In the genomic region with DNA sequence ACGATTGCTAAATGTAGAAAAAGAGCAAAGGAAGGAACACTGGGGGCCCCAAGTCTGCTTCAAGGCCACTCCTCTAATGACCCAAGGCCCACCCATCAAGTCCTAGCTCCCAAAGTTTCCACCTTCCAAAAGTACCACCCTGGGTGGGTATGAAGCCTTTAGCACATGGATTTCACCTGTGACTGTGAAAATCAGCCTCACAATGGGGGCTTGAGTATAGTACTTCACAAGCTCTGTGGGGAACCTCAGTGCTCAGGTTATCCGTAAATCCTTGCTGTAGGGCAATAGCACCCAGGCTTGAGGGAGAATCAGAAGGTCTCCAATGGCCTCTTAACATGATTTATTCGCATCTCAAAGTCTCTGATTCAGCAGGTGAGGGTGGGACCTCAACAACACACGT, we compare ENCODE assay signal across 23 mouse cellular contexts.
"Had no signal": no experiment of that assay in that cellular context is flagged by ENCODE, and none has a peak within 500 bp of the region (broad histone marks: within the 10 kb centered on the region; RNA-seq: fewer than 3 reads in every experiment).

No protein-coding gene starts in this region.

- H3K4me1 ChIP-seq: hindbrain, embryonic 13.5 days; hindbrain, embryonic 15.5 days; limb, embryonic 13.5 days; limb, embryonic 15.5 days; liver, embryonic 12.5 days had no signal

- H3K9me3 ChIP-seq: heart, embryonic 10.5 days; heart, embryonic 12.5 days; hindbrain, embryonic 13.5 days; hindbrain, embryonic 15.5 days; kidney, embryonic 15.5 days; limb, embryonic 13.5 days; limb, embryonic 15.5 days; liver, embryonic 12.5 days had no signal

- H3K9ac ChIP-seq: heart, embryonic 12.5 days; hindbrain, embryonic 13.5 days; hindbrain, embryonic 15.5 days; kidney, embryonic 15.5 days; limb, embryonic 13.5 days; limb, embryonic 15.5 days; liver, embryonic 12.5 days; liver, embryonic 14.5 days had no signal

- H3K36me3 ChIP-seq: heart, embryonic 10.5 days; heart, embryonic 12.5 days; hindbrain, embryonic 13.5 days; hindbrain, embryonic 15.5 days; kidney, embryonic 15.5 days; limb, embryonic 13.5 days; limb, embryonic 15.5 days; liver, embryonic 12.5 days had no signal

- DNase-seq: gastrocnemius, postnatal 14 days; gastrocnemius, postnatal 36 days; heart, adult 18-20 months; heart, postnatal 10 days; kidney, adult 11 months; kidney, adult 2 months; kidney, adult 9 months; kidney, postnatal 14 days; kidney, postnatal 36 days; layer of hippocampus, adult 9-11 months; layer of hippocampus, postnatal 36 days; left cerebral cortex, postnatal 4 days had no signal

- H3K27ac ChIP-seq: heart, embryonic 10.5 days; hindbrain, embryonic 13.5 days; hindbrain, embryonic 15.5 days; hindbrain, postnatal 0 days; kidney, embryonic 15.5 days; kidney, postnatal 0 days; limb, embryonic 13.5 days; limb, embryonic 15.5 days; liver, embryonic 12.5 days; liver, embryonic 14.5 days had no signal

- H3K4me3 ChIP-seq: heart, embryonic 10.5 days; heart, embryonic 12.5 days; hindbrain, embryonic 13.5 days; hindbrain, embryonic 15.5 days; kidney, embryonic 15.5 days; limb, embryonic 13.5 days; limb, embryonic 15.5 days; liver, embryonic 12.5 days had no signal
